Mouse (Mus musculus) c-Kit-positive CD71-negative TER-119-negative erythroid progenitor cells, embryonic 14.5 days (primary cell): Measurements from ENCODE around the gene Scml4.

Experiments used
- DNase-seq: peaks from one replicate; pipeline ENCODE4 v3.0.0-alpha.2; 2013; ENCODE audit warnings: low read depth

Scml4 gene

GRCm38 (mm10) chr10:42995484-42995895 is 135.3 kb downstream of the Scml4 start:
- no peak for DNase-seq

GRCm38 (mm10) chr10:42997278-42997677 is 137.1 kb downstream of the Scml4 start:
- DNase-seq = no peak

- DNase-seq = no peak
These were observed 139.2 kb downstream of the Scml4 start for GRCm38 (mm10) chr10:42999324-42999723.

- DNase-seq = no peak
These were observed 141.3 kb downstream of the Scml4 start for GRCm38 (mm10) chr10:43001433-43001832.

GRCm38 (mm10) chr10:43002066-43002678 is 142.0 kb downstream of the Scml4 start:
- no peak for DNase-seq

- no peak for DNase-seq
These were observed 142.7 kb downstream of the Scml4 start for GRCm38 (mm10) chr10:43002721-43003465.

GRCm38 (mm10) chr10:43003466-43003757 is 143.2 kb downstream of the Scml4 start:
- DNase-seq = no peak

- no peak for DNase-seq
These were observed 144.1 kb downstream of the Scml4 start for GRCm38 (mm10) chr10:43004174-43004734.

- DNase-seq = no peak
These were observed 144.9 kb downstream of the Scml4 start for GRCm38 (mm10) chr10:43005031-43005430.

GRCm38 (mm10) chr10:43005677-43006076 is 145.5 kb downstream of the Scml4 start:
- no peak for DNase-seq

GRCm38 (mm10) chr10:43006534-43006933 is 146.4 kb downstream of the Scml4 start:
- no peak for DNase-seq

GRCm38 (mm10) chr10:43008116-43008515 is 147.9 kb downstream of the Scml4 start:
- no peak for DNase-seq
